In genomic region chr12:45125866-45126265, GRCm38 (mm10) we compare ENCODE assay signal across 14 mouse cellular contexts.
"Had no signal": no experiment of that assay in that cellular context is flagged by ENCODE, and none has a peak within 500 bp of the region (broad histone marks: within the 10 kb centered on the region; RNA-seq: fewer than 3 reads in every experiment).

No protein-coding gene starts in this region.

- H3K4me2 ChIP-seq: limb, embryonic 12.5 days; midbrain, embryonic 11.5 days; midbrain, embryonic 15.5 days; neural tube, embryonic 13.5 days had no signal

- H3K9ac ChIP-seq: limb, embryonic 12.5 days; liver, embryonic 14.5 days; midbrain, embryonic 15.5 days; neural tube, embryonic 13.5 days had no signal

- H3K4me1 ChIP-seq: limb, embryonic 12.5 days; midbrain, embryonic 15.5 days; neural tube, embryonic 13.5 days had no signal

- H3K27ac ChIP-seq: limb, embryonic 12.5 days; liver, embryonic 14.5 days; macrophage; midbrain, embryonic 15.5 days; neural tube, embryonic 13.5 days had no signal

- DNase-seq: kidney, adult 11 months; kidney, adult 9 months; kidney, postnatal 10 days; layer of hippocampus, postnatal 36 days; retina, postnatal 1 day; right cerebral cortex, postnatal 25 days; thymus, postnatal 4 days had no signal

- ATAC-seq: midbrain, embryonic 15.5 days had no signal

- H3K9me3 ChIP-seq: limb, embryonic 12.5 days; megakaryocyte, embryonic 14.5 days; midbrain, embryonic 15.5 days; neural tube, embryonic 13.5 days had no signal

- H3K27me3 ChIP-seq: limb, embryonic 12.5 days; megakaryocyte, embryonic 14.5 days; midbrain, embryonic 15.5 days; neural tube, embryonic 13.5 days had no signal

- H3K36me3 ChIP-seq: limb, embryonic 12.5 days; midbrain, embryonic 15.5 days; neural tube, embryonic 13.5 days had no signal

- H3K4me3 ChIP-seq: limb, embryonic 12.5 days; megakaryocyte, embryonic 14.5 days; midbrain, embryonic 15.5 days; neural tube, embryonic 13.5 days had no signal
